In genomic region chr4:74315388-74315787, GRCm38 (mm10) we compare ENCODE assay signal across 16 mouse cellular contexts.
"Had no signal": no experiment of that assay in that cellular context is flagged by ENCODE, and none has a peak within 500 bp of the region (broad histone marks: within the 10 kb centered on the region; RNA-seq: fewer than 3 reads in every experiment).

No protein-coding gene starts in this region.

- H3K9me3 ChIP-seq: neural tube, embryonic 13.5 days; neural tube, embryonic 15.5 days; stomach, embryonic 15.5 days had no signal

- H3K9ac ChIP-seq: neural tube, embryonic 13.5 days; neural tube, embryonic 15.5 days; stomach, embryonic 15.5 days had no signal

- H3K27ac ChIP-seq: neural tube, embryonic 13.5 days; neural tube, embryonic 15.5 days; stomach, embryonic 15.5 days; stomach, postnatal 0 days had no signal

- H3K4me2 ChIP-seq: neural tube, embryonic 13.5 days; neural tube, embryonic 15.5 days; stomach, embryonic 15.5 days had no signal

- H3K4me3 ChIP-seq: neural tube, embryonic 13.5 days; neural tube, embryonic 15.5 days; stomach, embryonic 15.5 days had no signal

- H3K4me1 ChIP-seq: neural tube, embryonic 13.5 days; neural tube, embryonic 15.5 days; stomach, embryonic 15.5 days had no signal

- H3K27me3 ChIP-seq: neural tube, embryonic 13.5 days; neural tube, embryonic 15.5 days; stomach, embryonic 15.5 days had no signal

- DNase-seq: retina, postnatal 1 day; right cerebral cortex, adult 18-20 months; right cerebral cortex, postnatal 14 days; right cerebral cortex, postnatal 25 days; right cerebral cortex, postnatal 4 days; spleen, adult 18-20 months; thymus, adult 18-20 months; thymus, adult 2 months; thymus, postnatal 14 days; thymus, postnatal 25 days; thymus, postnatal 36 days; thymus, postnatal 4 days had no signal
